Mouse (Mus musculus): ENCODE measurements at regions not wholly inside any gene's neighbourhood (a gene's known extent, or its start where the extent isn't known, plus 50 kb on each side); places are given as distances from the start of the nearest gene placed in this dataset.
A peak's percentile ranks its signal among the peaks of the same experiment; 100 is the strongest.

DNA sequence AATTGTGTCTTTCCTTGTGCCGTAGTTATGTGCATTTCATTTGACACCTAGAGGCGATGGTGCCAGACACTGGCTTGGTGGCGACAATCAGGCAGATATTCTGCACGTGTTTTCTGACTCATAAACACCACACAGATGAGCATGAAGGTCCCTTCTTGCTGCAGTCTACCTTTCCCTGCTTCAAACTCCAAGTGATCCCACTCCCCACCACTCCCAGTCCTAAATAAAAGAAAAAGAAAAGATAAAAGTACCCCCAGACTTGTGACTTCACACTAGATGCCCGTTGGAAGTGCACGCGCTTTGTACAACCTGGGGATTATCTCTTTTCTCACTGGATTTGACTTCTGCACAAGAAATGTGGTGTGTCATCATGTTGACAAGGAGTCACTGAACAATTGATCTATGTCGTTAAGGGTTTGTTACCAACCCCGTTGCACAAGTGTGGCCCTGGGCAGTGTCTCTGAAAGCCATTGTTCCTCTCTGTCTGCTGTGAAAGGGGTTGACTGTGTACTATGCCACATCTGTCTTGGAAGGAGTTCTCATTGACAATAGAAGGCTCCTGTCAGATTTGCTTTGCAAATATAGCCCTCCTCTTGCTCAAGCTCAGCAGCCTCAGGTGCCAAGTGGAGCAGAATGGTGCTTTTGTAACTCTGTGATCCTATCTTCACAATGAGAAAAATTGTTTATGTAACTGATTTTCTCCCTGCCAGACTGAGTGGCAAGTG lies 140.1 kb downstream of the Ppp4r2 start:
- DNase-seq (ENCODE audit: low read depth) = no peak

DNA sequence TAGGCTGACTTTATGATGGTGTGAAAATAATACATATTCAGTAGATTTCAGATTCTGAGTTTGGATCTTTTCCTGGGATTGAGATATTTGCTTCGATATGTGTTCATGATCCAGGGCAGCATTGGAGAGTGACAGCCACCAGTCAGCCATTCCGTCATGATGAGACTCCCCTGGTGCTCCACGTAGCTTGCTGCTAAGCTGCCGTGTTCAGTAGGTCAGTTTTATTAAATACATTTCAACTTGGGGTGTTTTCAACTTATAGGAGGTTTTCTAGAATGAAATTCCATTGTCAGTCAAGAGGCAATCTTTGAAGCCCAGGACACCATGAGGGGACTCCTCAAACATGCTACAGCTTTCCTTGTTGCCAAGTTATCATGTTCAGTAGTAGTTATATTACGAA lies 141.3 kb downstream of the Ppp4r2 start:
- DNase-seq (ENCODE audit: low read depth) = no peak

DNA sequence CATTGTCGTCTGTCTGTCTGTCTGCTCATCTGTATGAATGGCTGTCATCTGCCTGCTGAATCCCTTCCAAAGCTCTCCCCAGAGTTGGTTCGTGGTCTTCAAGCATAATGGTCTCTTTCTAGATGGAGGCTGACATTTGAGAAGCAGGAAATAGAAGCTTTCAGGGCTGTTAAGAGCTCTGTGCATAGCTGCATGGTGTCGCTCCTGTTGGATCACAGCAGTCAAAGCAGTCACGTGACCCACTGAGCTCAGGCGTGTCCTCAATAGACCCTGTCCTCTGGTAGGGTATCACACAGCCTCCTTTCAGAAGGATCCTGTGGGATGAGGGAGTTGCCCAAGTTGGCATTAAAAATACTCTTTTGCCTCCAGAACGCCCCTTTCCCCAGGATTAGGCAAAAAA lies 142.4 kb downstream of the Ppp4r2 start:
- no peak for DNase-seq (ENCODE audit: low read depth)

DNA sequence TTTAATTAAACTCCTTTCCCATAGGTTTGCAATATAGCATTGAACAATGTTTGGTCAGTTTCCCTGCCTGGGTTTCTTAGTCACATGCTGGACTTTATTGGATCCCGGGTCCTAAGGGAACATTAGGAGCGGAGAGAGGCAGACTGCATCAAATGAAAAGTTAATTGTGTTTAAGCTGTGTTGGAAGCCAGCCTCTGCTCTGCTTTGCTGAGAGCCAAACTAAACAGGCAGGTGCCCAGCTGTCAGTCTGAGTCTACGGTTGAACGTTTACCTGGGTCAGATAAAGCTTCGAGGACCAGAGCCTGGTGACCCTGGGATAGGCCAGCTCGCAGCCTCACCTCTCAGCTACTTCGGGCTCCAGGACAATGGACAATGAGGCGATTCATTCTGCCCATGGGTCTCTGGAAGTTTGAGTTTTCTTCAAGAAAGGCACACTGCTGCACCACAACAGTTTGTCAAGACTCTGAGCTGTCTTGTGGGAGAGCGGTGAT lies 143.8 kb downstream of the Ppp4r2 start:
- DNase-seq (ENCODE audit: low read depth) = no peak

DNA sequence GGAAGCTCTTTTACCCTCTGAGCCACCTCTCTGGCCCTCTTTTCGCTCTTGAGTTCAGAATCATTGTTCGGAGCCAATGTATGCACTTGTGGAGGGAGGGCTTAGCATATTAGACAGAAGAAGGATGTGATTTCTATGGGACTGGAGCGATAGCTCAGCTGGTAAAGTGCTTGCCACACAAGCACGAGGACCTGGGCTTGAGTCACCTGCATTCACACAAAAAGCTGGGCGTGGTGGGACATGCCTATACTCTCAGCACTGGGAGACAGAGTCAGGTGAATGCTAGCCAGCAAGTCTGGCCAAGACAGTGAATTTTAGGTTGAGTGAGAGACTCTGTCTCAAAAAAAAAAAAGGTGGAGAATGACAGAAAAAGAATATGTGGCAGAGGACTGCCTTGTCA lies 144.7 kb downstream of the Ppp4r2 start:
- no peak for DNase-seq (ENCODE audit: low read depth)

DNA sequence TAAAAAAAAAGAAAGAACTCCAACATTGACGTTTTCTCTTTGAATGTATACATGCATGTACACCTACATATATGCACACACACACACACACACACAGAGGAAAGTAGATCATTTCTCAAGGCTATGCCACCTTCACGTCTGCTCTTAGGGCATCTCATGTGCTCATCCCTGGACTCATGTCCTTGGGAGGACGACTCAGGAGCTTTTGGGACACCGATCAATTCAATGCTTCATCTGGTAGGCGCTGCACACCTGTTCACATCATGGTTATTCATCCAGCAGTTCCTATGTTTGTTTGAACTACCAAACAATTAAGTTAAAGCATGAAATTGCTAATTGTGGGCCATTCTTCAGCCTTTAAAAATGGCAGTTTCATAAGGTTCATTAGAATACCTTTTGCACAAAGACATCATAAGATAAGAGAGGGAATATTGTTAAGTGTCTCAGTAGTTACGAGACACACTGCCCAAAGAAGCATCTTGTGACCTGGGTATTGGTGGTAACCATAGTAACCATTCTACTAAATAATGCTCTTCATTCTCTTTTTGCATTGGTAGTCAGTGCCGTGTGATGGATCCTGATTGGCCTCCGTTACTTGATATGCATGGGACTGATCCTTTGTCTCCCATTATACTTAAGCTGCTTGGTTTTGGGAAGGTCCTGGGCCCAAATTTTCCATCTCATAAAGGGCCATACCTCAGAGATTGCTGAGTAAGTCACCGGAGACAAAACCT lies 145.5 kb downstream of the Ppp4r2 start:
- no peak for DNase-seq (ENCODE audit: low read depth)

DNA sequence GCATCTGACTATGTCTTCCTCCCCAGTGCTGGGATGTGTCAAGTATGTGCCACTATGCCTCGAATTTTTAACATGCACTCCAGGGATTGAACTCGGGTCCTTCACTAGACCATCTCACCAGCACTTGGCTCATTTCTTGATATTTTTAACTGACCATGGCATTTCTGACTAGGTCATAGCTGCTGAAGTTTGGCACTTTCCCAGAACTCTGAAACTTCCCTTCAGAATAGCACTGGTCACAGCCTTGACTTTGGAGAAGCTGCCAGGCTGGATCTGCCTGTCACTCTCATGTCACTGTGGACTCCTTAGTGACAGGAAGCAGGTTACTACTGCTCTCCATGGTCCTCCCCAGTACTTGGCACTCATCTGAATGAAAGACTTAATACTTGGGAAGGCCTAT lies 146.7 kb downstream of the Ppp4r2 start:
- DNase-seq (ENCODE audit: low read depth) = no peak

DNA sequence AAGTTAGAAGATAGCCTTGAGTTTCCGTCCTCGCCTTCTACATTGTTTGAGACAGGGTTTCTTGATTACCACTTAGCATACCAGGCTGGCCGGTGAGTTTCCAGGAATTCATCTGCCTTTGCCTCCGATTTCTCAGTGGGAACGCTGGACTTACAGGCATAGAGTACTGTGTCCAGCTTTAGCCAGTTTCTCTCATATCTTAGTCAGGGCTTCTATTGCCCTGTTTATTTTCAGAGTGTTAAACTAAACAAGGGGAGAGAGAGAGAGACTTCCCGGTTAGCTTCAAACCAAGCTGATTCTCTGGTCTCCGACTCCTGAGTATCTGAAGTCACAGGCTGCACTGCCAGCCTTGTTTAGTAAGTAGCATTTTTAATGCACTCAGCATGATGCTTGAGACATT lies 151.4 kb downstream of the Ppp4r2 start:
- DNase-seq (ENCODE audit: low read depth) = no peak

DNA sequence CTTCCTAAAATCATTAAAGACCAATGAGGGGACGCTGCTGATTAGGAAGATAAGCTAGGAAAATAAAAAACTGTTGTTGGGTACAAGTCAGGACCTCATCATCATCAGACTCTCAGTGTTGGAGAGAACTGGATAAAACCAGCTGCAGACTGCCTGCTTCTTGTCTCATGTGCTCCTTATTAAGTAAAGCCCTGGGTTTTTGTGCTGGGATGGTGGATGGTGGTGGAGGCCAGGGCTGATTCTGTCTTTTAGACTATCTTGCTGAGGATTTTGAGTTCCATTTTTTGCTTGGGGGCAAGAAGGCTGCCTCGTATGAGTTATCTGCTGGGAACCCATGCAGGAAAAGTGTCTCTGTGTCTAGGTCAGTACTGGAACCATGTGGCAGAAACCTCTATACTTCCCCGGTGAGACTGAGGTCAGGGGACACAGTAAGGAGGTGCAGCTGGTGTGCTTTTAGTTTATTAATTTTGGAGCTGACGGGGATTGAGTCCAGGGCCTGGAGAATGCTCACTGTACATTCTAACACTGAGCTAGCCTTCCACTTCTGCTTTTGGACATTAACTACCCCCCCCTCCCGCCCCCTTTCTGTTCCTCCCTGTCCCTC lies 152.0 kb downstream of the Ppp4r2 start:
- DNase-seq (ENCODE audit: low read depth) = no peak

DNA sequence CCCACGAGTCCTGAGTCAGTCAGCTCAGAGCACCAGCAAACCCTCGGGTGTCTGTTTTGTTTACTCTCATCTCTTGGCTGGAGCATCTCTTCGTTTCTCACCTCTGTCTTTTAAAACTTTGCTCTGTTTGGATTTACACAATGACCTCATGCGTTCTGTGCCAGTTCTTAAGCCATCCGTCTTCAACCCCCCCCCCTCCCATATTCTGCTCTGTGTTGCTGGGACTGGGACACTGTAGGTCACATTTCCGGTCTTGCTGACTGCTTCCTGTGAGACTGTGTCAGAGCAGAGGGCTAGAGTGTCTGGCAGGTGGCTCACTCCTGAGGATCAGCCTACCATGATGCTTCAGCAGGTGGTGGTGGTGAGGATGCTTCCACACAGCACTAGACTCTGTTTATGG lies 155.1 kb downstream of the Ppp4r2 start:
- DNase-seq (ENCODE audit: low read depth) = no peak

DNA sequence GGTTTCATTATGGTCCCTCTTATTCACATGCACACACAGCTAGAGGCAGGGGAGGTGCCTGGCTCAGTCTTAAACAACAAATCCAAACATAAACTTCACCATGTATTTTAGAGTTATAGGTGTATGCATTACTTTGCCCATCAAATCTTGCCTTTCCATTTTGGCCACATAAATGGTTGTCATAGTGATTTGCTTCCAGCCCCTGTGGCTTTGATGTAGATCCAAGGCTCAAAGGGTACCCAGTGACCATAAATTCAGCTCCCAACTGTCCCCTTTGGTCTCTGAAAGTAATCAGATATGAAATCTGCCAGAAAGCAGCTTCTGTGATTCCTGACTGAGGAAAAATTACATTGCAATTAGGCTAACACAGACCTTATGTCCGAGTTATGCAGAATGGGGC lies 160.0 kb downstream of the Ppp4r2 start:
- no peak for DNase-seq (ENCODE audit: low read depth)

DNA sequence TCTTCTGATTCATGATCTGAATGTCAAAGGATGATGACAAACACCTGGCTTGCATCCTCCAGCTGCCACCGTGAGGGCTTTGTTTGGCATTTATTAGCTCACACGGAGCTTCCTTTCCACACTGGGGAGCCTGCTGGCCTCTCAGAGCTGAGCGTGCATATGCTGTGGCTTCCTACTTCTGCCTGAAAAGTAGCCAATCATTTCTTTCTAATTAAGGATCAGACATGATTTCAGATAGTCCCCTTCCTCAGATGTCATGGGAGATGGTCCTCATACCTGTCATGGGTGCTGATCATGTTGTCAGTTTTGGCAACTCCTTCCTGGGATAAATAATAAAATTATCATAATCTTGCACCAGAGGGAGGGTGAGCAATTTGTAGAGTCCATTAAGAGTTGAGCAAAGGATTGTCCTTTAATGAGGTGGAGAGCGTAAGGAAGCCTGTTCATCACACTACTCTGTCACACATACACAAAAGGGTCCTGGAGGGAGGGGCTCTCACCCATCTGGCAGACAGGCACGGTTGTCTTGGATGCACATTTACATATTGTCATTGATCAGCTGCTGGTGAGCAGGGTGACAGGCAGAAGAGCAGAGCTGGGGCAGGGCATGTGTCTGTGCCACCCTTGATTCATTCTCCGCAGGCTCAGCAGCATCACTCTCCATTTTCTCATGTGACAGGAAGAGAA lies 162.6 kb downstream of the Ppp4r2 start:
- DNase-seq (ENCODE audit: low read depth) = no peak

DNA sequence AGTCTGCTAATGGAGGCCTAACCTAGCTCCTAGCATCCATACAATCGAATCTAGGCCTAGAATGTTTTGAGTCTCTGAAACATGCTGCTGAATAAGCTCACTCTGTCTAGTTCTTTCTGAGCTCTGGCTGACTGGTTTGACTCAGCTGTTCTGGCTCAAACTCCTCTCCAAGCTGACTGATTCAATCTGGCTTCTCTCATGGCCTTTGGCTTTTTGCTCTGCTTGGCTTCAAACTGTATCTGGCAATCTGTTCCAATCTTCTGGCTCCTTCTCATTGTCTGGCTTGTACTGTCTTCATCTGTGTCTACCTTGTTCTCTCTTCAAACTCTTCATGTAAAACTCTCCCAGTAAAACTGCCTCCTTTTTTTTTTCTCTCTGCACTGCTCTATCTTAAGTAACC lies 164.9 kb downstream of the Ppp4r2 start:
- peak; percentile 4 for DNase-seq (ENCODE audit: low read depth)

DNA sequence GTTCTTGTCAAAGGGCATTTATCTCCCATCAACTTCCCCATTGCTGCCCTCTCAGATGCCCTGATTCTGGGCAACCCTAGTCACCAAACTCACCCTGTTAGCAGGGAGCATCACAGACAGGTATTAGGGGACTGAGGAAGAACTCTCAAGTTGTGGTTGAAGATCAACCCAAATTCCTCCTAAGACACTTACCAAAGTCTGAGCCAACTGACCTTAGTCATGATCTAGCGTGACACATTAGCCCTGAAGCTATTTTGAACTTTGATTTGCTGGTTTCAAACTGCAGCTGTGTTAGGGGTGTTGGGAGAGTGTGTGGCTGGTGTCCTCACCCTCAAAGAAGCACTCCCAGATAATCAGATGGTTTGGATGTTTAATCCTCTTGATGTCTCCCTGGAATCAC lies 170.5 kb downstream of the Ppp4r2 start:
- DNase-seq (ENCODE audit: low read depth) = no peak

DNA sequence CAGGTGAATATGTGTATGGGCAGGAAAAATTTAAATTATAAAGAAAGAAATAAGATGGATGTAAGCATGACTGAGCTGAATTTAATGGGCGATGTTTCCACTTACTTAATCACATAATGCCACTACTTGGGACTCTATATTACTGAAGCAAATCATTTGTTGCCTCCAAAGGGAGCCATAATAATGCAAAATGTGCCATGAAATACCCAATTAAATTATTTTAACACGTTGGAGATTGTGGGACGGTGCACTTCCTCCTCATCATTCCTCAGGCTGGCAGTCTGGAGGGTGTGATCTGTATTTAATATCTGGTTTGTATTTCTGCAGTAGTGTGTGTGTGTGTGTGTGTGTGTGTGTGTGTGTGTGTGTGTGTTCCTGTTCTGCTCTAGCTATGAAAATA lies 188.2 kb downstream of the Ppp4r2 start:
- no peak for DNase-seq (ENCODE audit: low read depth)

DNA sequence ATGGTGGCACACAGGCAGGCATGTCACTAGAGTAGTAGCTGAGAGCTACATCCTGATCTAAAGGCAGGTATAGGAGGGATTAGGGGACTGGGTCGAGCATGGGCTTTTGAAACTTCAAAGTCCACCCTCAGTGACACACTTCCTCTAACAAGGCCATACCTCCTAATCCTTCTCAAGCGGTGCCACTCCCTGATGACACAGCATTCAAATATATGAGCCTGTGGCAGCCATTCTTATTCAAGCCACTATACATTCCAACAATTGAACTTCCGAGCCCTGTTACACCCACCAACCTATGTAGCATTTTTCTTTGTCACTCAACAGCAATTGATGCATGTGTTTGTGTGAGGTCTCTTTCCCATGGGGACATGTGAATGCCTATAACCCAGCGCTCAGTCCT lies 192.4 kb downstream of the Ppp4r2 start:
- DNase-seq (ENCODE audit: low read depth) = no peak

DNA sequence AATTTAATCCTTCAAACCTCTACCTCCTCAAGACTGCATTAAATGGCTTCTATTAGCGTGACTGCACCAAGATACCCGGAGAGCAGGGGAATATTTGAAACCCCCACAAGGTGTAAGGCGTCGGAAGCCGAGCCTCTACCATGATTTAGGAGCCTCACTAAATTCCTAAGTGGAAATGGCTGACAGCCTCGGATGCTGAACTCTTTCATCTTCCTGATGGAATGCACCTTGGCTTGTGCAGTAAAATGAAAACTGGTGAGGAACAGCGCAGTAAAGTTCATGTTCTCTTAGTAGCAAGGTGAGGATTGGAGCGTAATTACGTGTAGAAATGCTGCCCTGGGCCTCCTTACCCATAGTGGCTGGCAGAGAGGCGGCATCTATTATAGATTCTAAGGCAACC lies 194.0 kb downstream of the Ppp4r2 start:
- DNase-seq (ENCODE audit: low read depth) = no peak

DNA sequence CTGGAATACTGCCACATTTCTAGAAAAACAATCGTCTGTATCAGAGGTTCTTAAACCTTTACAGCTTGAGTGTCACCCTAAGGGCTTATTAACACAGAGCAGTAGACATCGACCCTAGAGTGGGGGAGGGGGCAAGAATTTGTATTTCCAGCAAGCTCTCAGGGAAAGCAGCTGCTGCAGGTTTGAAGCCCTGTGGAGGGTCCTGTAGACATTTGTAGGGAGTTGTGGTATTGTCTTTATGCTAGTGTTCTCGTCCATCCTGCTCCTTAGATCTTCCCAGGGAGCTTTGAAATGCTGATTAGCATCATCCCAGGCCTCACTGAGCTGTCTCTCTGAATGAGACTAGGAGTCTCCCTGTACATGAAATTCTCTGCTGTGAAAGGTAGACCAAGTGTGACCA lies 196.0 kb downstream of the Ppp4r2 start:
- DNase-seq (ENCODE audit: low read depth) = no peak

DNA sequence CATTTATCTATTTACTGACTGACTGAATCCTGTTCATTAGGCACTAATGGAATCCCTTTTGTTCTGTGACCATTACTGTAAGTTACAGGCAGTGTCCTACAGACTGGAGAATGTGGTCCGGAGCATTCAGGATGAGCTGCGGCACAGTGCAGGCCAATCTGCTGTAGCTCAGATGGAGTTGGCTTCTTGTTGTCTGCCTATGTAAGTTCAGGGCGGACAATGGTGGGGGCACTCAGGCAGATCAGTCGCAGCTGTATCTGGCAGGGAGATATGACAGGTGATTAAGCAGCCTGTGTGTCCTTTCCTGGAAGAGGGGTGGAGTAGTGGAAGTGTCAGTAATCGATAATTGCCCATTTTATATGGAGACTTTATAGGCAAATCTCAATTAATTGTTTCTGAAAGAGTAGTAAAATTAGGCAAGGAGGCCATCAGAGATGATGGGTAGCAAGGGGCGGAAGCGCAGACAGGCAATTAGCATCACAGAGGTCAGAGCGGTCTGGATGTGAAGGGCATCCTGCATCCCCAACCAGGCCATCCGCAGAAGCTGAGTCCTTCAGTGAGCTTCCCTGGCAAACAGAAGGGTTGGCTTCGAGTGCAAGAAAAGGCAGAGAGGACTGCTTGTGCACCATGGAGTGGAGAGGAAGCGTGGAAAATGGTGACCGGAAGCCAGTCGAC lies 197.2 kb downstream of the Ppp4r2 start:
- DNase-seq (ENCODE audit: low read depth) = no peak

DNA sequence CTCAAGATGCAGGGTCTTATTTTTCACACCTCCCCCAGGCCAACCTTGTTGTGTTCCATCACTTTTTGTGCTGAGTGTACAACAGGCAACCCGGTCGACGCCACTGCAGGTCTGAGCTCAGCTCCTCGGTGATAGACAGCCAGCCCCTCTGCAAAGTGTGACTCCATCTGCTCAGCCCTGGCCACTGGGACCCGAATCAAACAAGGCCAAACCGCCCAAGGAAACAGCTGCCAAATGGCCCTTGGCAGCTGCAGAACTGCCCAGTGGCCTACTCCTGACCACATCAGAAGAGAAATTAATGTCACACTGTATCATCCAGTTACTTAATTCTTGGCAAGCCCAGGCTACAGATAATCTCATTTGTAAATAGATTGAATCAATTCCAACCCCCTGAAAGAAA lies 213.3 kb downstream of the Ppp4r2 start:
- DNase-seq (ENCODE audit: low read depth) = no peak

DNA sequence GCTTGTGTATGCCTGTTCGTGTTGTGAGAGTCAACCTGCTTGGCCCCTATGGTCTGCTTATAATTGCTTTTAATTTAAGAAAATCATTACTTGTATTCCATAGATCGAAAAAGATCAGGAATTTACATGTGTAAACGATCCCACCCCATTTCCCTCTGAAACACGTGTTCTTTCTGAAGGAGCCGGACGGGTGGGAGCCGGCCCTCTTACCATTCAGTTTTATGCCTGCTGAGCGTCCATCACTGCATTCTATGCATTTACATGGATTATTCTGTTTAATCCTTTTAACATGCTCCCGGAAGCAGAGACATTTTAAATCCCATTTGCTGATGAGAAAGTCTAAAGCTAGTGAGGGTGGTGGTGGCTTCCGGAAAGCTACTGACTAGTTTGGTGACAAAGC lies 213.8 kb downstream of the Ppp4r2 start:
- no peak for DNase-seq (ENCODE audit: low read depth)

DNA sequence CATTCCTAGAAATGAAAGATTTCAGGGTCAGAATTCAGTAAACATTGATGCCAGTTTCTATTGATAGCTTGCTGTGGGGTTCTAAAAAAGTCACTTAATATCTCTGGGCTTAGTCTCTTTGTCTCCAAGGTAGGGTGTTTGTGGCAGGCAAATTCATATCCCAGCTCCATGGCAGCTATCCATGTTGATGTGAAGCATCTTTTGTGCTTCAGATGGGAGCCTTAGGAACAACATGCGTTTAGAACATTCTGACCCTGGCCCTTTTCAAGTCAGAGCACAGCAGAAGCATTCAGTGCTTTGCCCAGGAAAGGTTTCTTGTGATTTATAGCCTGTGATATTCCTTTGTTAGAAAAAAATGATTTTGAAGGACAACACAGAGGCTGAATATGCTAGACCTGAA lies 215.0 kb downstream of the Ppp4r2 start:
- no peak for DNase-seq (ENCODE audit: low read depth)
